Mouse (Mus musculus): ENCODE measurements around the gene Kcnh1. TPM values are rescaled to one million over a fixed set of nuclear protein-coding genes. Genes with fewer than 3 reads are reported as not detected.

The Kcnh1 gene
- polyA plus RNA-seq, 1 experiment from 2014 or later, result 1.5 TPM

GRCm38 (mm10) chr1:192550561-192550960, 360.0 kb downstream of the Kcnh1 start:
- Histone ChIP-seq H3K4me2 (replicated peaks) (no peak overlapping the region), H3K4me3 (replicated peaks) (no peak overlapping the region), H3K9ac (replicated peaks) (no peak overlapping the region), H3K4me1 (replicated peaks) (peaks cover 6% of the 10 kb centered on the region; the same call in 1 of the 2 replicates), H3K27me3 (no peaks in the 10 kb centered on the region), H3K9me3 (no peaks in the 10 kb centered on the region), H3K27ac (no peak overlapping the region), H3K36me3 (no peaks in the 10 kb centered on the region)
- WGBS, result 95% methylated on average over 3 of the region's 3 CpGs
- ATAC-seq, result no peak

- H3K27ac ChIP-seq, result no peak overlapping the region
- 50% methylated on average over 4 of the region's 4 CpGs for WGBS
- no peak for ATAC-seq
- no peaks in the 10 kb centered on the region for H3K36me3 ChIP-seq
- no peaks in the 10 kb centered on the region for H3K27me3 ChIP-seq
- H3K4me1 ChIP-seq (replicated peaks), result peaks cover 20% of the 10 kb centered on the region
- H3K9ac ChIP-seq (replicated peaks), result no peak overlapping the region
- no peak overlapping the region for H3K4me3 ChIP-seq (replicated peaks)
- H3K4me2 ChIP-seq (replicated peaks), result no peak overlapping the region
- no peaks in the 10 kb centered on the region for H3K9me3 ChIP-seq
Measured at GRCm38 (mm10) chr1:192555516-192555915, 364.9 kb downstream of the Kcnh1 start.

- peak; percentile 82 for ATAC-seq
- Histone ChIP-seq H3K27me3 (no peaks in the 10 kb centered on the region), H3K36me3 (no peaks in the 10 kb centered on the region), H3K4me3 (replicated peaks) (no peak overlapping the region), H3K9ac (replicated peaks) (no peak overlapping the region), H3K4me1 (replicated peaks) (peaks cover 20% of the 10 kb centered on the region), H3K27ac (0 out of 2 replicates have a peak overlapping the region, but pooled peaks have one; percentile 45), H3K9me3 (no peaks in the 10 kb centered on the region), H3K4me2 (replicated peaks) (no peak overlapping the region)
- 41% methylated on average over 5 of the region's 5 CpGs for WGBS
Measured at GRCm38 (mm10) chr1:192557978-192558594, 367.5 kb downstream of the Kcnh1 start.

GRCm38 (mm10) chr1:192559341-192559740, 368.8 kb downstream of the Kcnh1 start:
- Histone ChIP-seq H3K36me3 (no peaks in the 10 kb centered on the region), H3K9ac (replicated peaks) (no peak overlapping the region), H3K4me3 (replicated peaks) (no peak overlapping the region), H3K4me2 (replicated peaks) (no peak overlapping the region), H3K9me3 (no peaks in the 10 kb centered on the region), H3K4me1 (replicated peaks) (peaks cover 20% of the 10 kb centered on the region), H3K27ac (no peak overlapping the region), H3K27me3 (no peaks in the 10 kb centered on the region)
- ATAC-seq, result no peak
- 89% methylated on average over 1 of the region's 1 CpGs for WGBS

Other genes starting within 250 kb of the Kcnh1 start
- 1.8 and 3.1 TPM in 2 replicates for gene Rd3, start 213.4 kb upstream of the Kcnh1 start, polyA plus RNA-seq (2015; fragmentation: Nextera tagmentation; extraction: Ambion mirVana)
- gene Traf5, start 98.2 kb upstream of the Kcnh1 start, polyA plus RNA-seq (2015; fragmentation: Nextera tagmentation; extraction: Ambion mirVana), result 2.2 and 2.6 TPM in 2 replicates
- gene Rcor3, start 52.7 kb upstream of the Kcnh1 start, polyA plus RNA-seq (2015; fragmentation: Nextera tagmentation; extraction: Ambion mirVana), result 25.9 and 30.9 TPM in 2 replicates